Mouse (Mus musculus) liver, embryonic 15.5 days (tissue): ENCODE data around the gene Cmss1. TPM values are rescaled to one million over a fixed set of nuclear protein-coding genes. Genes with fewer than 3 reads are reported as not detected.

Experiments
- ATAC-seq: fragments of 200-750 bp; cut with Nextera tagmentation; 2 replicates; pipeline ENCODE4 v1.8.0; 2017; ENCODE audit warnings: moderate number of reproducible peaks, mild to moderate bottlenecking, moderate library complexity; ENCODE audit not compliant: insufficient read depth
- H3K27ac ChIP-seq: fragments of 300-500 bp; sonication (generic); replicated peaks from 2 replicates; pipeline ENCODE4 v1.5.1; 2015; ENCODE audit warnings: mild to moderate bottlenecking, inconsistent platforms
- H3K27me3 ChIP-seq: fragments of 300-500 bp; sonication (generic); 2 replicates; pipeline ENCODE4 v1.6.1; 2015; ENCODE audit warnings: mild to moderate bottlenecking, inconsistent platforms
- H3K36me3 ChIP-seq: fragments of 300-500 bp; sonication (generic); replicated peaks from 2 replicates; pipeline ENCODE4 v1.6.1; 2015; ENCODE audit warnings: moderate library complexity, mild to moderate bottlenecking, inconsistent platforms
- H3K4me1 ChIP-seq: fragments of 300-500 bp; sonication (generic); replicated peaks from 2 replicates; pipeline ENCODE4 v1.6.1; 2015; ENCODE audit warnings: inconsistent platforms
- H3K4me2 ChIP-seq: fragments of 300-500 bp; sonication (generic); 2 replicates; pipeline ENCODE4 v1.6.1; 2015; ENCODE audit warnings: moderate library complexity, mild to moderate bottlenecking, inconsistent platforms
- H3K4me3 ChIP-seq: fragments of 300-500 bp; sonication (generic); replicated peaks from 2 replicates; pipeline ENCODE4 v1.5.1; 2015; ENCODE audit warnings: mild to moderate bottlenecking, inconsistent platforms
- H3K9ac ChIP-seq: fragments of 300-500 bp; sonication (generic); 2 replicates; pipeline ENCODE4 v1.6.1; 2015; ENCODE audit warnings: moderate library complexity, mild to moderate bottlenecking, inconsistent platforms
- H3K9me3 ChIP-seq: fragments of 300-500 bp; sonication (generic); replicated peaks from 2 replicates; pipeline ENCODE4 v1.6.1; 2016; ENCODE audit warnings: inconsistent platforms
- WGBS: fragments of 180-500 bp; shearing (Covaris S2); methylation state at CpG from one replicate; pipeline ENCODE4 v1.1.7; 2015; ENCODE audit warnings: mixed read lengths; ENCODE audit not compliant: insufficient replicate concordance; 5-methylcytosine and 5-hydroxymethylcytosine counted together
- polyA plus RNA-seq: library from polyadenylated mRNA; unstranded; fragments of >200 nt; fragmentation: Nextera tagmentation; extraction: Ambion mirVana; gene quantifications from 2 replicates; pipeline ENCODE4 v1.2.1, GENCODE M21; 2015

Gene Cmss1
- polyA plus RNA-seq, 1 experiment from 2014 or later = 22.7 TPM

- Histone ChIP-seq H3K4me3 (no peak overlapping the region), H3K4me1 (no peaks in the 10 kb centered on the region), H3K9me3 (no peaks in the 10 kb centered on the region), H3K27ac (no peak overlapping the region), H3K27me3 (no peaks in the 10 kb centered on the region), H3K36me3 (no peaks in the 10 kb centered on the region), H3K9ac (no peak overlapping the region), H3K4me2 (no peak overlapping the region)
- ATAC-seq = no peak
- 35% methylated on average over 6 of the region's 6 CpGs for WGBS
These were observed 183.5 kb downstream of the Cmss1 start for GRCm38 (mm10) chr16:57423001-57423800.

- 64% methylated on average over 7 of the region's 7 CpGs for WGBS
- Histone ChIP-seq H3K27me3 (no peaks in the 10 kb centered on the region), H3K4me2 (no peak overlapping the region), H3K4me1 (no peaks in the 10 kb centered on the region), H3K9ac (no peak overlapping the region), H3K9me3 (no peaks in the 10 kb centered on the region), H3K4me3 (no peak overlapping the region), H3K36me3 (no peaks in the 10 kb centered on the region), H3K27ac (no peak overlapping the region)
- no peak for ATAC-seq
These were observed 184.8 kb downstream of the Cmss1 start for GRCm38 (mm10) chr16:57421680-57422417.

GRCm38 (mm10) chr16:57420773-57421556 is 185.7 kb downstream of the Cmss1 start:
- no peaks in the 10 kb centered on the region for H3K36me3 ChIP-seq
- no peaks in the 10 kb centered on the region for H3K27me3 ChIP-seq
- no peak overlapping the region for H3K4me3 ChIP-seq
- H3K9ac ChIP-seq = no peak overlapping the region
- ATAC-seq = no peak
- WGBS = 30% methylated on average over 8 of the region's 8 CpGs
- H3K9me3 ChIP-seq = no peaks in the 10 kb centered on the region
- no peak overlapping the region for H3K4me2 ChIP-seq
- H3K27ac ChIP-seq = no peak overlapping the region
- no peaks in the 10 kb centered on the region for H3K4me1 ChIP-seq

- no peaks in the 10 kb centered on the region for H3K9me3 ChIP-seq
- no peak for ATAC-seq
- no peak overlapping the region for H3K4me2 ChIP-seq
- no peak overlapping the region for H3K27ac ChIP-seq
- H3K27me3 ChIP-seq = no peaks in the 10 kb centered on the region
- H3K4me1 ChIP-seq = no peaks in the 10 kb centered on the region
- no peaks in the 10 kb centered on the region for H3K36me3 ChIP-seq
- no peak overlapping the region for H3K9ac ChIP-seq
- no peak overlapping the region for H3K4me3 ChIP-seq
- 71% methylated on average over 5 of the region's 5 CpGs for WGBS
These were observed 186.8 kb downstream of the Cmss1 start for GRCm38 (mm10) chr16:57419881-57420280.

DNA sequence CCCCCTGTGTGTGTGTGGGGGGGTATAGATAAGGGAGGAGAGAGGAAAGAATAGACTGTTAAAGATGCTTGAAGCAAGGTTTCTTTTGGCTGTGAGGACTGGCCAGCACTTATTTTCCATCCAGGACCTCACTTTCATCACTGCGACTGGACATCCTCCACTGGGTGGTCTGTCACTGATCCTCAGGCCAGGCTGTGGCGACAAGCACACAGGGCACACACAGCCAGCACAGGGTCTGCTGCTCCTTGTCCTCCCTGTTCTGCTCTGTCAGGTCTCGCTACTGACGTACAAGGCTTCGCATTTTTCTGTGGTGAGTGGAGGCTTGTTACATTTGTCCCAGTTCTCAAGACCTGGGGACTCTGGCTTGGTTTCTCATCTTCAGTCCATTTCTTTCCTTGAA is 187.3 kb downstream of the Cmss1 start:
- no peaks in the 10 kb centered on the region for H3K4me1 ChIP-seq
- 83% methylated on average over 5 of the region's 5 CpGs for WGBS
- H3K27me3 ChIP-seq = no peaks in the 10 kb centered on the region
- H3K4me2 ChIP-seq = no peak overlapping the region
- no peak overlapping the region for H3K4me3 ChIP-seq
- H3K9ac ChIP-seq = no peak overlapping the region
- no peaks in the 10 kb centered on the region for H3K9me3 ChIP-seq
- no peak overlapping the region for H3K27ac ChIP-seq
- H3K36me3 ChIP-seq = no peaks in the 10 kb centered on the region
- ATAC-seq = no peak

- Histone ChIP-seq H3K4me2 (no peak overlapping the region), H3K27me3 (no peaks in the 10 kb centered on the region), H3K36me3 (no peaks in the 10 kb centered on the region), H3K4me3 (no peak overlapping the region), H3K27ac (no peak overlapping the region), H3K9me3 (no peaks in the 10 kb centered on the region), H3K9ac (no peak overlapping the region), H3K4me1 (no peaks in the 10 kb centered on the region)
- no peak for ATAC-seq
- 59% methylated on average over 1 of the region's 1 CpGs for WGBS
These were observed 188.7 kb downstream of the Cmss1 start for GRCm38 (mm10) chr16:57417955-57418354.

- ATAC-seq = no peak
- Histone ChIP-seq H3K9ac (no peak overlapping the region), H3K9me3 (no peaks in the 10 kb centered on the region), H3K4me3 (no peak overlapping the region), H3K4me1 (no peaks in the 10 kb centered on the region), H3K4me2 (no peak overlapping the region), H3K27me3 (no peaks in the 10 kb centered on the region), H3K36me3 (no peaks in the 10 kb centered on the region), H3K27ac (no peak overlapping the region)
- 73% methylated on average over 9 of the region's 9 CpGs for WGBS
These were observed 189.6 kb downstream of the Cmss1 start for GRCm38 (mm10) chr16:57417017-57417416.

DNA sequence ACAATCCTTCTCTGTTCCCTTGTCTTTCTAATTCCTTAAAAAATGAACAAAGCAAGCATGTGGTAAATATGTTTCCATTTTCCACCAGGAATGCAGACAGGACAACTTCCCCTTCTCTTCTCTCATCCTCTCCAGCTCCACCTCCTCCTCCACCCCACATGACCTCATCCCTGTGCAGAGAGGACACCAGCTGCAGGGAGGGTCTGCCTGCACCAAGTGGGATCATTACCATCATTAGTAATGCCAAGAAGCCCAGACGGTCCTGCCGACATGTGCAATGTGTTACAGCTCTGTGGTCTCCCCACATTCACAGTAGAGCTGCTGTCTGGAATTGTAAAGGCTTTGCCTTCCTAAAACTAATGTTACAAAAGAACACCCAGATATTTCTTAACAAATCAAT is 190.6 kb downstream of the Cmss1 start:
- Histone ChIP-seq H3K27ac (no peak overlapping the region), H3K9me3 (no peaks in the 10 kb centered on the region)
- 62% methylated on average over 2 of the region's 2 CpGs for WGBS

DNA sequence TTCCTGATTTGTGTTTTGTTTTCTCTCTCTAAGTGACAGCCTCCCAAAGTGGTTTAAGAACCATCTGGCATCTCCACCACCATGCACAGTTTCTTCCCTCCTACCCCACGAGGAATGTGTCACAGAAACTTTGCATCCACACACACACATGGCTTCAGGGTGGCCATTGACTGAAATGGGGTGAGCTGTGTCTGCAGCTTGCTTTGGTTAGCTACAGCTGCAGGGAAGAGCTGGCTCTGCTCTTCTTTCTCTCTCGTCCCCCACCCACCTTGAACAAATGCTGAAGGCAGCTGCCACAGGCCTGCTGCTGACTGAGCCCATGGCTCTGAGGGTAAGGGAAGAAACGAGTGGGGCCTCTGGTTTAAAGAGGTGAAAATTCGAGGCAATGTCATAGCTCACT is 193.9 kb downstream of the Cmss1 start:
- 47% methylated on average over 4 of the region's 4 CpGs for WGBS
- Histone ChIP-seq H3K9me3 (no peaks in the 10 kb centered on the region), H3K4me2 (no peak overlapping the region), H3K4me1 (no peaks in the 10 kb centered on the region), H3K36me3 (no peaks in the 10 kb centered on the region), H3K9ac (no peak overlapping the region), H3K27me3 (no peaks in the 10 kb centered on the region), H3K4me3 (no peak overlapping the region), H3K27ac (no peak overlapping the region)
- ATAC-seq = no peak

More for the DNA sequence above, 190.6 kb downstream of the Cmss1 start:
- Histone ChIP-seq H3K4me2 (no peak overlapping the region), H3K4me1 (no peaks in the 10 kb centered on the region), H3K9ac (no peak overlapping the region), H3K36me3 (no peaks in the 10 kb centered on the region), H3K4me3 (no peak overlapping the region), H3K27me3 (no peaks in the 10 kb centered on the region)
- ATAC-seq = no peak

DNA sequence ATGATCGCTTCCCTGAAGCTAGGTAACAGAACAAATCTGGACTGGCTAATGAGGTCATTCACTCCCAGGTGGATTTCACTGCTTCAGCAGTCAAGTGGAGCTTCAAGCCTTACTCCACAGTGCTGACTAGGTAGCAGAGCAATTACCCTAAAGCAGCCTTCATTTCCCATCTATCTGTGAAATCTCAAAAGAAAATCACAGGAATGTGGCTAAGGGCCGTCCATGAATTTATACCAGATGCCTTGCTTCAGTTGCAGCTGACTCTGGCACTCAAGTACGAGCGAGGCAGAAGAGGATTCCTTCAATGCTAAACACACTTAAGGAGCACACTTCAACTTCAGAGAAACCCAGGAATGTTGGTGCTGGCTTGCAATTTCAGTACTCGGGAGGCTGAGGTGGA is 202.8 kb downstream of the Cmss1 start:
- WGBS = 65% methylated on average over 5 of the region's 5 CpGs
- no peaks in the 10 kb centered on the region for H3K9me3 ChIP-seq
- H3K27ac ChIP-seq = no peak overlapping the region
- no peaks in the 10 kb centered on the region for H3K4me1 ChIP-seq
- H3K36me3 ChIP-seq = no peaks in the 10 kb centered on the region
- no peaks in the 10 kb centered on the region for H3K27me3 ChIP-seq
- no peak for ATAC-seq
- H3K4me3 ChIP-seq = no peak overlapping the region
- H3K9ac ChIP-seq = no peak overlapping the region
- no peak overlapping the region for H3K4me2 ChIP-seq

GRCm38 (mm10) chr16:57402910-57403309 is 203.8 kb downstream of the Cmss1 start:
- no peak overlapping the region for H3K9ac ChIP-seq
- no peaks in the 10 kb centered on the region for H3K4me1 ChIP-seq
- H3K9me3 ChIP-seq = no peaks in the 10 kb centered on the region
- no peaks in the 10 kb centered on the region for H3K27me3 ChIP-seq
- ATAC-seq = no peak
- H3K36me3 ChIP-seq = no peaks in the 10 kb centered on the region
- 66% methylated on average over 4 of the region's 4 CpGs for WGBS
- H3K4me3 ChIP-seq = no peak overlapping the region
- H3K4me2 ChIP-seq = no peak overlapping the region
- no peak overlapping the region for H3K27ac ChIP-seq
